Mouse (Mus musculus) thymus, postnatal 4 days (tissue): ENCODE measurements around the gene Vcl.

ENCODE experiments used
- DNase-seq: peaks from one replicate; pipeline ENCODE4 v3.0.0; 2021

Vcl gene

DNA sequence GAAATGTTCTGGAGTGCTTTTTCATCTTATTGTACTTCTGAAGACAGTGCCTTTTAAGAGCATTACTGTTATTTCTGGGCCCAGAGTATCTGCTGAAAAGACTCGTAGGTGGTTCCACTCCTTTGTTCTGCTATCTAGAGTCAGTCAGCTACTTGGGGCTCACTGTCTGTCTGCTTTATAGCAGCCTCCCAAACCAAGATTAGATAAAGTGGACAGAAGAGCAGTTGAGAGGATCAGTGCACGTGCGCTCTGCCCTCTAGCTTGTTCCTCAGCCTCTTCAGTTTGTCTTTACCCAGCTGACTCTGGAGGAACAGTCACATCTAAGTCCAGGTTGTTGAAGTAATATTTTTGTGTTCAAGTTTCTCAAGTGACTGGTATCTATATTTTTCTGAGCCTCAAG is 144.8 kb downstream of the Vcl start:
- no peak for DNase-seq

DNA sequence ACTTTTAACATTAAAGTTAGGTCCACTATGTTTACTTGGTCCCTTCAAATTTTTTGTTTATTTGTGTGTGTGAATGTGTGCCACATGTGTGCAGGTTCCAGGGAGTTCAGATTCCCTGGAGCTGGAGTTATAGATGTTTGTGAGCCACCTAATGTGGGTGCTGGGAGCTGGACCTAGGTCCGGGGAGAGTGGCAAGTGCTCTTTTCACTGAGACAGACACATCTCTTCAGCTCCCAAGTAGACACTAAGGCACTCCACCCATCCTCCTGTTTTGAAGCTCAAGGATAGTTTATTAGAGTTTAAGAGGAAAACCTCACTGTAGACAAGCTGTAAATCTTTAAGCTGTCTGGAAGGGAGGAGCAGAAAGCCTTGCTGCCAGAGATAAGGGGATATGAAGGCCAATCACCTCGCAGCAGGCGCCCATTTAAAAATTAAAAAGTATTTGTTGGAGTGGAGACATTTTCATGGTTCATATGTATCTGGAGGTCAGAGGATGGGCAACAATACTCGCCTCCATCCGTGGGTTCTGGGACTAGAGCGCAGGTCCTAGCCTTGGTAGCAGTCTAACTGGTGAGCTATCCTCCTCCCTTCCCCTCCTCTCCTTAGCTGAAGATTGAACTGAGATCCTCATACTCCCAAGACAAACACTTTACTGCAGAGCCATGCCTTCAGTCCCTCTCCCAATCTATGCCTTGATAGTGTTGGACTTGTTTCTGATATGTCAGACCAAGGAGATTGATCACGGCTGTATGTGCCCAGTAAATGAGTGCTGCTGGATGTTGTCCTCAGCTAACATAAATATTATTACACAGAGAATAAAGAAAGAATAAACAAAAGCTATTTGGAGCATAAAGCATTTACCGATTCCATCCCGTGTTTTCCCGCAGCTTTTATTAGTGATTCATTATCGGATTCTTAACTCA is 145.5 kb downstream of the Vcl start:
- no peak for DNase-seq

DNA sequence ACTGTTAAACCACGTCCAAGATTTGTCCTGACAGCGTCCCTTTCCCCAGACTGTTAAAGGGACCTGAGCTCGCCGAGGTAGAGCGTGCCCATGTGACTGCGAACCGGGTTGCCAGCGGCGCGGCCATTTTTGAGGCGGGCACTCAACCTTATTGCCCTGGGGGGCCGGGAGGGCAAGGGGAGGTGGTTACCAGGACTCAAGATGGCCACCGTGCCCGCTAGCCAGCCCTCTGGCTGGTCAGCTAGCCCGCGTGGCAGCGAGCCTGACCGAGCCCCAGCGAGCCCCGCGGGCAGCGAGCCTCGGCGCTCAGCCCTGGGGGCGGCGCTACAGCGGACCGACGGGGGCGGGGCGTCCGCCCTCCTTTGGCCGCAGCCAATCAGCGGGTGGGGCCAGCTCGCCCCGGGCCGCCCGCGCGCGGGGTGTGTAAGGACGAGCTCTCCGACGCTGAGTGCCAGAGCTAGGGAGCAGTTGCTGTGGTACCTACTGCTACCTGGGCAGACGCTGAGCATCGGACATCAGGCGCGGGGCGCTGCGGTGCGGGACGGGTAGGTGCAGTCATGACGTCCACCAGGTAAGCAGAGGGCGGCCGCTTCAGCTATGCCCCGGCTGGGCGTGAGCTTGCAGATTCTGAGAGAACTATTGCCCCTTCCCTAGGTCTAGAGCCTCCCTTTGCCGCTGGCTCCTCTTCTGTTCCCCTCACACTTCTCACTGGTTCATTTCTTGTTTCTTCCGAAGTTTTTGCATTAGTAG is 146.7 kb downstream of the Vcl start:
- peak; percentile 94 for DNase-seq

DNA sequence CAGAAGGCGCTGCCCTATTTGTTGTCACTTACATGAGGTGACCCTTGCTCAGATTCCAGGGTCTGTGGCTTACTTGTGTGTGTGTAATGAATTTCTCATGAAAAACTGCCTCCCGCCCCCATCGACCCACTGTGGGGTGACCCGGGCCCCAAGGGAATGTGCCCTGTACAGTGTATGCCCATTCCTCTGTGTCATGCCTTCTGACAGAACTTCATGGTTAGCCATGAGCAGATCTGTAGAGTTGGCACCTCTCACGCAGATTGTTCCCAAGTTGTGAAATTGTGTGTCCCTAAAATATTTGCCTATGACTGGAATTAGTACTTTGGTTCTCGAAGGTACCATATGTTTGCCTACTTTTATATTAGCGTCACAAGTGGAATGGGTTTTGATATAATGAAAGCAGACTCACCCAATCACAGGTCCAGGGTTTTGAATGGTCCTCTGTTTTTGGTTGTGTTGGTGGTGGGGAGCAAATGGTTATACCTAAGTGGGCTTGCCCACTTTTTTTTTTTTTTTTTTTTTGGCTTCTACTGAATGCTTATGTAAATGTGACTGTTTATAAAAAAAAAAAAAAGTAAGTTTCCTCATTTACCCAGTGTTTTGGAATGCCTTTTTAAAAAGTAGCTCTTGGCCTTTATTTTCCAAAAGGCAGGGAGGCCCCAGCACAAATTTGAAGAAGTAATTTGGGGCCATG is 147.4 kb downstream of the Vcl start:
- DNase-seq = no peak

DNA sequence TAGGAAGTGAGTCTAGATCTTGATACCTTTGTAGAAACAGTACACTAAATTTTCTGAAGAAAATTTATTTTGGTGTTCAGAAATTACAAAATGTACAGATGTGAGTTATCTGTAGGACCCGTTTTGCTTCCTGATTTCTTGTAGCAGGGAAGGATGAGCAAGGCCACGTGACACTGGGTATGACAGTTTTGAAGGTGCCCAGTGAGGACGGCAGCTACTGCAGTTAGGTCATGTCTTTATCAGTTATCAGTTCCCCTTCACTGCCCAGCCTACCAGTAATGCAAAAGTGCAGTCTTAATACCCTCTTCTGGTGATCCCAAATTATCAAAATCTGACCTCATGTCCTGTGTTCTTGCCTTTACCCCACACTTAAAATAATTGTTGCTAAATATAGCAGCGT is 148.7 kb downstream of the Vcl start:
- no peak for DNase-seq

DNA sequence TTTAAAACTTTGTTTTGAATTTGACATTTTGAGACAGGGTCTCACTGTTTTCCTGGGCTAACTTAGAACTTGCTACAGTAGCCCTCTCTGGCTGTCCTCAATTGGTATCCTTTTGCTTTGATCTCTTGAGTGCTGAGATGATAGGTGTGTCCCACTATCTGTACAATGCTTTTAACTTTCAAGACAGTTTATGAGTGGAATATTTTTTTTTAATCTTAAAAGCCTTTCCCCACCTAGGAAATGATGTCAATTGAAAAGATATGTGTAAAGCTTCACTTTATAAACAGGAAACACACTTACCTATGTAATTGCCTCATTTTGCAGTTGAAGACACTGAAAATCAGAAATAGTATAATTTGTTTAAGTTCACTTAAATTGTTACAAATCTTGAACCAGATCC is 149.3 kb downstream of the Vcl start:
- no peak for DNase-seq

DNA sequence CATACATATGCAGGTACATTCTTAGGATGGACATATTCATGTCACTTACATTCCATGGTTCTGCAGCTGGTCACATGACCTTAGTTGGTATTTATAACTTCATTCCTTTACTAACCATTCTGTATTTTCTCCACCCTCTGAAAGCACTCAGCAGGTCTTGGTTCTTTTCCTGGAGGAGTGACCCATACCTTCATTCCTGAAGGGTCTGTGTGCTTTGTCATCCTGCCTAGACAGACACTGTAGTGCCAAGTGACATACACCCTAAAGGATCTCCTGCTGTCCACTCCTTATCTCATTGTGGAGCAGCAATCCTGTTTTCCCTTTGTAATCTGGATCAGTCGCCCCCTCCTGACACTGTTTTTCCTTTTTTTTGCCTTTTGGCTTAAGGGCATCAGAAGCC is 153.6 kb downstream of the Vcl start:
- DNase-seq = no peak
